Mouse (Mus musculus): ENCODE data around the gene Sat1.

The Sat1 gene

GRCm38 (mm10) chrX:155166313-155166712 is 49.9 kb downstream of the Sat1 start:
- DNase-seq (ENCODE audit: low spot score): no peak

GRCm38 (mm10) chrX:155163553-155163952 is 52.7 kb downstream of the Sat1 start:
- DNase-seq (ENCODE audit: low spot score): no peak
